Mouse (Mus musculus) liver, postnatal 0 days (tissue): ENCODE data around the gene Alox8. TPM values are rescaled to one million over a fixed set of nuclear protein-coding genes. Genes with fewer than 3 reads are reported as not detected.

Source experiments
- ATAC-seq: fragments of 200-750 bp; cut with Nextera tagmentation; 2 replicates; pipeline ENCODE4 v1.8.0; 2017; ENCODE audit warnings: mild to moderate bottlenecking, moderate library complexity
- DNase-seq: peaks from one replicate; pipeline ENCODE4 v3.0.0-alpha.2; 2016
- H3K27ac ChIP-seq: fragments of 300-500 bp; sonication (generic); 2 replicates; pipeline ENCODE4 v1.5.1; 2014; ENCODE audit warnings: antibody characterized with exemption, moderate library complexity, mild to moderate bottlenecking, low read depth
- H3K27me3 ChIP-seq: fragments of 300-500 bp; sonication (generic); 2 replicates; pipeline ENCODE4 v1.6.1; 2014; ENCODE audit warnings: low read length, control low read depth, mixed read lengths; ENCODE audit not compliant: insufficient read depth
- H3K36me3 ChIP-seq: fragments of 300-500 bp; sonication (generic); replicated peaks from 2 replicates; pipeline ENCODE4 v1.6.1; 2014; ENCODE audit warnings: mild to moderate bottlenecking, control low read depth, low read length, moderate library complexity, mixed read lengths; ENCODE audit not compliant: insufficient read depth
- H3K4me1 ChIP-seq: fragments of 300-500 bp; sonication (generic); 2 replicates; pipeline ENCODE4 v1.6.1; 2014; ENCODE audit warnings: antibody characterized with exemption, mild to moderate bottlenecking, control low read depth; ENCODE audit not compliant: insufficient read depth
- H3K4me2 ChIP-seq: fragments of 300-500 bp; sonication (generic); 2 replicates; pipeline ENCODE4 v1.6.1; 2014; ENCODE audit warnings: low read depth, mild to moderate bottlenecking, low read length, moderate library complexity, mixed read lengths
- H3K4me3 ChIP-seq: fragments of 300-500 bp; sonication (generic); 2 replicates; pipeline ENCODE4 v1.5.1; 2014; ENCODE audit warnings: low read depth, low read length
- H3K9ac ChIP-seq: fragments of 300-500 bp; sonication (generic); replicated peaks from 2 replicates; pipeline ENCODE4 v1.6.1; 2014; ENCODE audit warnings: mild to moderate bottlenecking, moderate library complexity
- H3K9me3 ChIP-seq: fragments of 300-500 bp; sonication (generic); 2 replicates; pipeline ENCODE4 v1.6.1; 2016; ENCODE audit warnings: mild to moderate bottlenecking, control low read depth, low read length, mixed read lengths
- CTCF ChIP-seq: sonication (generic); IDR thresholded peaks from 2 replicates; pipeline ENCODE4 v1.5.1; 2016; ENCODE audit warnings: antibody characterized with exemption, low read depth
- EP300 ChIP-seq: IDR thresholded peaks from 2 replicates; pipeline ENCODE4 v1.6.1; 2016; ENCODE audit warnings: antibody characterized with exemption, low read depth, mild to moderate bottlenecking
- WGBS: fragments of 180-500 bp; shearing (Covaris S2); extraction: QIAGEN DNeasy Blood & Tissue Kit; methylation state at CpG from one replicate; pipeline ENCODE4 v1.1.7; 2014; ENCODE audit not compliant: insufficient replicate concordance; 5-methylcytosine and 5-hydroxymethylcytosine counted together
- polyA plus RNA-seq: library from polyadenylated mRNA; unstranded; fragments of >200 nt; fragmentation: Nextera tagmentation; extraction: Ambion mirVana; gene quantifications from 2 replicates; pipeline ENCODE4 v1.2.1, GENCODE M21; 2015

Gene Alox8
- polyA plus RNA-seq, 1 experiment from 2014 or later = 0.04 TPM

- no peaks in the 10 kb centered on the region for H3K36me3 ChIP-seq
- H3K9me3 ChIP-seq = no peaks in the 10 kb centered on the region
- no peak overlapping the region for H3K4me2 ChIP-seq
- TF ChIP-seq CTCF = no peak
- TF ChIP-seq EP300 = no peak
- H3K27ac ChIP-seq = no peak overlapping the region
- no peak for ATAC-seq
- no peak overlapping the region for H3K4me3 ChIP-seq
- DNase-seq = no peak
- H3K4me1 ChIP-seq = no peaks in the 10 kb centered on the region
- WGBS = 38% methylated on average over 2 of the region's 2 CpGs
- no peak overlapping the region for H3K9ac ChIP-seq
- H3K27me3 ChIP-seq = no peaks in the 10 kb centered on the region
These were observed 13.8 kb upstream of the Alox8 start for GRCm38 (mm10) chr11:69211431-69211830.

- DNase-seq (no peak), ATAC-seq (no peak)
- Histone ChIP-seq H3K27me3 (peaks cover 4% of the 10 kb centered on the region; the same call in 1 of the 2 replicates), H3K9ac (no peak overlapping the region), H3K27ac (no peak overlapping the region), H3K4me3 (no peak overlapping the region), H3K9me3 (no peaks in the 10 kb centered on the region), H3K4me1 (no peaks in the 10 kb centered on the region), H3K36me3 (no peaks in the 10 kb centered on the region), H3K4me2 (no peak overlapping the region)
- WGBS = 36% methylated on average over 13 of the region's 13 CpGs
- TF ChIP-seq EP300 (no peak), CTCF (no peak)
These were observed 5.0 kb upstream of the Alox8 start for GRCm38 (mm10) chr11:69202469-69203230.

- Histone ChIP-seq H3K27me3 (peaks cover 23% of the 10 kb centered on the region), H3K4me3 (no peak overlapping the region)
- WGBS = 39% methylated on average over 6 of the region's 6 CpGs
These were observed 2.6 kb upstream of the Alox8 start for GRCm38 (mm10) chr11:69200231-69200630.

GRCm38 (mm10) chr11:69199251-69199650 lies 1.6 kb upstream of the Alox8 start:
- 75% methylated on average over 1 of the region's 1 CpGs for WGBS
- Histone ChIP-seq H3K4me3 (no peak overlapping the region), H3K27ac (no peak overlapping the region), H3K9ac (no peak overlapping the region), H3K27me3 (peaks cover 23% of the 10 kb centered on the region), H3K4me2 (no peak overlapping the region), H3K36me3 (no peaks in the 10 kb centered on the region), H3K9me3 (no peaks in the 10 kb centered on the region), H3K4me1 (peaks cover 3% of the 10 kb centered on the region; the same call in 1 of the 2 replicates)
- TF ChIP-seq EP300 = no peak
- no peak for TF ChIP-seq CTCF
- no peak for DNase-seq
- no peak for ATAC-seq

More at GRCm38 (mm10) chr11:69200231-69200630, 2.6 kb upstream of the Alox8 start:
- no peak overlapping the region for H3K27ac ChIP-seq
- no peak overlapping the region for H3K4me2 ChIP-seq
- ATAC-seq = no peak
- no peak for DNase-seq
- H3K9ac ChIP-seq = no peak overlapping the region
- no peaks in the 10 kb centered on the region for H3K9me3 ChIP-seq
- H3K36me3 ChIP-seq = no peaks in the 10 kb centered on the region
- no peak for TF ChIP-seq EP300
- TF ChIP-seq CTCF = no peak
- H3K4me1 ChIP-seq = peaks cover 3% of the 10 kb centered on the region; the same call in 1 of the 2 replicates

- H3K9ac ChIP-seq = no peak overlapping the region
- no peak for DNase-seq
- no peak for ATAC-seq
- H3K36me3 ChIP-seq = no peaks in the 10 kb centered on the region
- TF ChIP-seq EP300 (no peak), CTCF (no peak)
- H3K4me1 ChIP-seq = peaks cover 3% of the 10 kb centered on the region; the same call in 1 of the 2 replicates
- no peak overlapping the region for H3K4me3 ChIP-seq
- no peaks in the 10 kb centered on the region for H3K9me3 ChIP-seq
- H3K27me3 ChIP-seq = peaks cover 23% of the 10 kb centered on the region
- peak overlapping the region; percentile 29; the same call in 1 of the 2 replicates for H3K4me2 ChIP-seq
- H3K27ac ChIP-seq = no peak overlapping the region
- under 1% methylated on average over 14 of the region's 14 CpGs for WGBS
These were observed 449 bp downstream of the Alox8 start for GRCm38 (mm10) chr11:69197194-69197593.

GRCm38 (mm10) chr11:69196766-69197165 lies 877 bp downstream of the Alox8 start:
- Histone ChIP-seq H3K4me1 (peaks cover 3% of the 10 kb centered on the region; the same call in 1 of the 2 replicates), H3K9me3 (no peaks in the 10 kb centered on the region), H3K4me2 (no peak overlapping the region), H3K4me3 (no peak overlapping the region), H3K27ac (no peak overlapping the region), H3K27me3 (peaks cover 23% of the 10 kb centered on the region), H3K9ac (no peak overlapping the region), H3K36me3 (no peaks in the 10 kb centered on the region)
- TF ChIP-seq EP300 (no peak), CTCF (peak; percentile 36)
- ATAC-seq = no peak
- DNase-seq = no peak
- 9% methylated on average over 5 of the region's 5 CpGs for WGBS
